Mouse (Mus musculus): Measurements from ENCODE around the gene Tmem182. TPM values are rescaled to one million over a fixed set of nuclear protein-coding genes. Genes with fewer than 3 reads are reported as not detected.
A peak's percentile ranks its signal among the peaks of the same experiment; 100 is the strongest.

Gene Tmem182
- total RNA-seq, 1 experiment = not detected

GRCm38 (mm10) chr1:40835468-40835867, 30.1 kb downstream of the Tmem182 start:
- H3K36me3 ChIP-seq (ENCODE audit: control insufficient read depth, insufficient read depth, low read length, poor library complexity, severe bottlenecking) = no peaks in the 10 kb centered on the region
- DNase-seq (ENCODE audit: low read depth, low spot score) = no peak
- H3K4me1 ChIP-seq (ENCODE audit: control insufficient read depth in 2 of 2, insufficient read depth in 2 of 2, low read length in 2 of 2, poor library complexity in 1 of 2) = no peaks in the 10 kb centered on the region
- no peak overlapping the region for H3K4me3 ChIP-seq (ENCODE audit: insufficient read depth in 1 of 2, low read depth in 1 of 2, low read length in 2 of 2, poor library complexity in 1 of 2, severe bottlenecking in 1 of 2)
- no peak overlapping the region for H3K27ac ChIP-seq (ENCODE audit: insufficient read depth, low read depth, low read length, poor library complexity, severe bottlenecking)
- in situ Hi-C loops (cut with MboI; ENCODE audit: low sequenced_read_pairs in 2 of 2, unreplicated experiment in 2 of 2) = no loop called here
- no peak overlapping the region for H3K9ac ChIP-seq (ENCODE audit: insufficient read depth, low read depth, low read length, poor library complexity, severe bottlenecking)
- no peak for TF ChIP-seq HCFC1 (IDR thresholded peaks at IDR 0.05; ENCODE audit: borderline replicate concordance, insufficient read depth, low read length)
- TF ChIP-seq CHD2 (IDR thresholded peaks at IDR 0.05; ENCODE audit: low read depth, low read length) = no peak
- no peak for TF ChIP-seq ZC3H11A (IDR thresholded peaks at IDR 0.05; ENCODE audit: borderline replicate concordance, low read depth, low read length)
- TF ChIP-seq ZNF384 (IDR thresholded peaks at IDR 0.05; ENCODE audit: low read depth, low read length) = no peak
- no peak for TF ChIP-seq MAFK (IDR thresholded peaks at IDR 0.05; ENCODE audit: insufficient read depth, low read depth, low read length)
- H3K9me3 ChIP-seq (ENCODE audit: control insufficient read depth, insufficient read depth, low read depth, low read length) = no peaks in the 10 kb centered on the region

GRCm38 (mm10) chr1:40840605-40841004, 35.2 kb downstream of the Tmem182 start:
- Histone ChIP-seq H3K27ac (ENCODE audit: insufficient read depth, low read depth, low read length, poor library complexity, severe bottlenecking) (no peak overlapping the region), H3K4me3 (ENCODE audit: insufficient read depth in 1 of 2, low read depth in 1 of 2, low read length in 2 of 2, poor library complexity in 1 of 2, severe bottlenecking in 1 of 2) (no peak overlapping the region), H3K4me1 (ENCODE audit: control insufficient read depth in 2 of 2, insufficient read depth in 2 of 2, low read length in 2 of 2, poor library complexity in 1 of 2) (no peaks in the 10 kb centered on the region), H3K9me3 (ENCODE audit: control insufficient read depth, insufficient read depth, low read depth, low read length) (no peaks in the 10 kb centered on the region), H3K9ac (ENCODE audit: insufficient read depth, low read depth, low read length, poor library complexity, severe bottlenecking) (no peak overlapping the region), H3K36me3 (ENCODE audit: control insufficient read depth, insufficient read depth, low read length, poor library complexity, severe bottlenecking) (no peaks in the 10 kb centered on the region)
- in situ Hi-C loops (cut with MboI; ENCODE audit: low sequenced_read_pairs in 2 of 2, unreplicated experiment in 2 of 2) = no loop called here
- DNase-seq (ENCODE audit: low read depth, low spot score) = no peak
- TF ChIP-seq ZC3H11A (IDR thresholded peaks at IDR 0.05; ENCODE audit: borderline replicate concordance, low read depth, low read length) (no peak), ZNF384 (IDR thresholded peaks at IDR 0.05; ENCODE audit: low read depth, low read length) (no peak), CHD2 (IDR thresholded peaks at IDR 0.05; ENCODE audit: low read depth, low read length) (no peak), HCFC1 (IDR thresholded peaks at IDR 0.05; ENCODE audit: borderline replicate concordance, insufficient read depth, low read length) (no peak), MAFK (IDR thresholded peaks at IDR 0.05; ENCODE audit: insufficient read depth, low read depth, low read length) (no peak)

- H3K4me3 ChIP-seq (ENCODE audit: insufficient read depth in 1 of 2, low read depth in 1 of 2, low read length in 2 of 2, poor library complexity in 1 of 2, severe bottlenecking in 1 of 2) = no peak overlapping the region
- no peak for DNase-seq (ENCODE audit: low read depth, low spot score)
- H3K9me3 ChIP-seq (ENCODE audit: control insufficient read depth, insufficient read depth, low read depth, low read length) = no peaks in the 10 kb centered on the region
- no peak overlapping the region for H3K27ac ChIP-seq (ENCODE audit: insufficient read depth, low read depth, low read length, poor library complexity, severe bottlenecking)
- H3K4me1 ChIP-seq (ENCODE audit: control insufficient read depth in 2 of 2, insufficient read depth in 2 of 2, low read length in 2 of 2, poor library complexity in 1 of 2) = no peaks in the 10 kb centered on the region
- no peak overlapping the region for H3K9ac ChIP-seq (ENCODE audit: insufficient read depth, low read depth, low read length, poor library complexity, severe bottlenecking)
- no peaks in the 10 kb centered on the region for H3K36me3 ChIP-seq (ENCODE audit: control insufficient read depth, insufficient read depth, low read length, poor library complexity, severe bottlenecking)
- in situ Hi-C loops (cut with MboI; ENCODE audit: low sequenced_read_pairs in 2 of 2, unreplicated experiment in 2 of 2) = no loop called here
- TF ChIP-seq ZNF384 (IDR thresholded peaks at IDR 0.05; ENCODE audit: low read depth, low read length) (no peak), HCFC1 (IDR thresholded peaks at IDR 0.05; ENCODE audit: borderline replicate concordance, insufficient read depth, low read length) (no peak), MAFK (IDR thresholded peaks at IDR 0.05; ENCODE audit: insufficient read depth, low read depth, low read length) (no peak), CHD2 (IDR thresholded peaks at IDR 0.05; ENCODE audit: low read depth, low read length) (no peak), ZC3H11A (IDR thresholded peaks at IDR 0.05; ENCODE audit: borderline replicate concordance, low read depth, low read length) (no peak)
These were observed 35.8 kb downstream of the Tmem182 start for GRCm38 (mm10) chr1:40841032-40841761.

- H3K9ac ChIP-seq (ENCODE audit: insufficient read depth, low read depth, low read length, poor library complexity, severe bottlenecking) = no peak overlapping the region
- in situ Hi-C loops (cut with MboI; ENCODE audit: low sequenced_read_pairs in 2 of 2, unreplicated experiment in 2 of 2) = no loop called here
- H3K4me3 ChIP-seq (ENCODE audit: insufficient read depth in 1 of 2, low read depth in 1 of 2, low read length in 2 of 2, poor library complexity in 1 of 2, severe bottlenecking in 1 of 2) = no peak overlapping the region
- TF ChIP-seq MAFK (IDR thresholded peaks at IDR 0.05; ENCODE audit: insufficient read depth, low read depth, low read length) = no peak
- H3K4me1 ChIP-seq (ENCODE audit: control insufficient read depth in 2 of 2, insufficient read depth in 2 of 2, low read length in 2 of 2, poor library complexity in 1 of 2) = no peaks in the 10 kb centered on the region
- H3K36me3 ChIP-seq (ENCODE audit: control insufficient read depth, insufficient read depth, low read length, poor library complexity, severe bottlenecking) = no peaks in the 10 kb centered on the region
- DNase-seq (ENCODE audit: low read depth, low spot score) = peak; percentile 25
- H3K9me3 ChIP-seq (ENCODE audit: control insufficient read depth, insufficient read depth, low read depth, low read length) = no peaks in the 10 kb centered on the region
- H3K27ac ChIP-seq (ENCODE audit: insufficient read depth, low read depth, low read length, poor library complexity, severe bottlenecking) = no peak overlapping the region
These were observed 39.2 kb downstream of the Tmem182 start for GRCm38 (mm10) chr1:40844616-40845015.

Measured in ES-E14 (cell line).